Mouse (Mus musculus) forebrain, embryonic 10.5 days (tissue): ENCODE measurements around the gene Cisd1. TPM values are rescaled to one million over a fixed set of nuclear protein-coding genes. Genes with fewer than 3 reads are reported as not detected.

Source experiments
- polyA plus RNA-seq: library from polyadenylated mRNA; unstranded; fragments of >200 nt; fragmentation: Nextera tagmentation; extraction: Ambion mirVana; gene quantifications from 2 replicates; pipeline ENCODE4 v1.2.1, GENCODE M21; 2016

The Cisd1 gene
- polyA plus RNA-seq, 1 experiment from 2014 or later, result 138 TPM

Other genes starting within 250 kb of the Cisd1 start
- 2.7 and 3.1 TPM in 2 replicates for gene Bicc1, start 185.3 kb downstream of the Cisd1 start, polyA plus RNA-seq
- 88.3 and 88.5 TPM in 2 replicates for gene Tfam, start 106.7 kb downstream of the Cisd1 start, polyA plus RNA-seq
- gene Ube2d1, start 59.7 kb downstream of the Cisd1 start, polyA plus RNA-seq, result 92.5 and 95.1 TPM in 2 replicates
- gene Ipmk, start 2.8 kb upstream of the Cisd1 start, polyA plus RNA-seq, result 21.1 TPM in 2 replicates